Comparison of ENCODE assay signal across 7 mouse cellular contexts in genomic region chr17:35841076-35841950, GRCm38 (mm10). TPM values are rescaled to one million over a fixed set of nuclear protein-coding genes. Genes with fewer than 3 reads are reported as not detected.
DNase-seq lines count a peak whose midpoint lies in the region; ATAC-seq and TF ChIP-seq lines count a peak whose summit lies in the region.

TSS of gene Mdc1 (plus strand) at chr17:35841515.

- H3K9me3 ChIP-seq in embryonic facial prominence, embryonic 10.5 days, result no peaks in the 10 kb centered on the region
- H3K9me3 ChIP-seq in intestine, postnatal 0 days (ENCODE audit: control insufficient read depth), result no peaks in the 10 kb centered on the region
- H3K9me3 ChIP-seq in midbrain, embryonic 12.5 days, result no peaks in the 10 kb centered on the region

- H3K27ac ChIP-seq in embryonic facial prominence, embryonic 10.5 days (replicated peaks), result peak within 1 kb of the TSS; percentile 89
- H3K27ac ChIP-seq in intestine, postnatal 0 days (ENCODE audit: low read depth, low read length), result peak within 1 kb of the TSS; percentile 31
- peak within 1 kb of the TSS; percentile 68 for H3K27ac ChIP-seq in midbrain, embryonic 12.5 days (replicated peaks)
- H3K27ac ChIP-seq in small intestine, adult 2 months (ENCODE audit: insufficient read depth, low read depth, low read length), result peak within 1 kb of the TSS; percentile 52

- H3K4me1 ChIP-seq in embryonic facial prominence, embryonic 10.5 days, result peaks cover 20% of the 10 kb centered on the region
- H3K4me1 ChIP-seq in intestine, postnatal 0 days (replicated peaks; ENCODE audit: control insufficient read depth, insufficient read depth, low read length), result no peaks in the 10 kb centered on the region
- H3K4me1 ChIP-seq in midbrain, embryonic 12.5 days, result peaks cover 18% of the 10 kb centered on the region
- H3K4me1 ChIP-seq in small intestine, adult 2 months (ENCODE audit: control insufficient read depth, insufficient read depth, insufficient read length, low read length), result peaks cover 6% of the 10 kb centered on the region; the same call in 1 of the 2 replicates

- peak; percentile 79 for TF ChIP-seq POLR2A in small intestine, adult 2 months (IDR thresholded peaks at IDR 0.05; ENCODE audit: low read depth, low read length)

- intact Hi-C loops in left cerebral cortex, postnatal 4 days (cut with DNase I), result no loop called here

- under 1% methylated on average over 59 of the region's 59 CpGs for WGBS in embryonic facial prominence, embryonic 10.5 days
- WGBS in intestine, postnatal 0 days, result under 1% methylated on average over 59 of the region's 59 CpGs
- WGBS in midbrain, embryonic 12.5 days, result under 1% methylated on average over 59 of the region's 59 CpGs
- WGBS in small intestine, adult 2 months, result under 1% methylated on average over 59 of the region's 59 CpGs

- peak; percentile 58 for TF ChIP-seq CTCF in intestine, postnatal 0 days (IDR thresholded peaks at IDR 0.05; ENCODE audit: low read depth)
- no peak for TF ChIP-seq CTCF in small intestine, adult 2 months (IDR thresholded peaks at IDR 0.05; ENCODE audit: extremely low read depth, insufficient read length, insufficient replicate concordance, low read depth, low read length)

- peak within 1 kb of the TSS; percentile 62 for H3K4me2 ChIP-seq in intestine, postnatal 0 days (replicated peaks; ENCODE audit: low read depth)
- H3K4me2 ChIP-seq in midbrain, embryonic 12.5 days (replicated peaks), result peak within 1 kb of the TSS; percentile 69

- peak within 1 kb of the TSS; percentile 70 for H3K4me3 ChIP-seq in embryonic facial prominence, embryonic 10.5 days
- peak within 1 kb of the TSS; percentile 53 for H3K4me3 ChIP-seq in intestine, postnatal 0 days (ENCODE audit: low read depth, low read length)
- peak within 1 kb of the TSS; percentile 55 for H3K4me3 ChIP-seq in midbrain, embryonic 12.5 days
- peak within 1 kb of the TSS; percentile 73 for H3K4me3 ChIP-seq in small intestine, adult 2 months (ENCODE audit: low read depth, low read length)

- peak; percentile 98 for DNase-seq in adrenal gland, postnatal 10 days
- peak; percentile 99 for DNase-seq in embryonic facial prominence, embryonic 10.5 days (ENCODE audit: low spot score)
- peak; percentile 93 for DNase-seq in gonadal fat pad, adult 2 months (ENCODE audit: low read depth)
- DNase-seq in left cerebral cortex, postnatal 4 days, result peak; percentile 100

- peak; percentile 92 for ATAC-seq in intestine, postnatal 0 days
- peak; percentile 89 for ATAC-seq in midbrain, embryonic 12.5 days (ENCODE audit: low FRiP score, low read depth)

- H3K27me3 ChIP-seq in embryonic facial prominence, embryonic 10.5 days (replicated peaks; ENCODE audit: low read depth, poor library complexity, severe bottlenecking), result no peaks in the 10 kb centered on the region
- H3K27me3 ChIP-seq in intestine, postnatal 0 days (replicated peaks; ENCODE audit: control insufficient read depth, insufficient read depth, low read length), result no peaks in the 10 kb centered on the region
- no peaks in the 10 kb centered on the region for H3K27me3 ChIP-seq in midbrain, embryonic 12.5 days
- no peaks in the 10 kb centered on the region for H3K27me3 ChIP-seq in small intestine, adult 2 months (ENCODE audit: control insufficient read depth, insufficient read depth, low read length)

- H3K36me3 ChIP-seq in embryonic facial prominence, embryonic 10.5 days (replicated peaks), result peaks cover 33% of the 10 kb centered on the region
- peaks cover 6% of the 10 kb centered on the region for H3K36me3 ChIP-seq in intestine, postnatal 0 days (ENCODE audit: control insufficient read depth, insufficient read depth)
- H3K36me3 ChIP-seq in midbrain, embryonic 12.5 days, result peaks cover 22% of the 10 kb centered on the region
- H3K36me3 ChIP-seq in small intestine, adult 2 months (ENCODE audit: control insufficient read depth, insufficient read depth, low read length), result peaks cover 2% of the 10 kb centered on the region; the same call in 1 of the 2 replicates

- H3K9ac ChIP-seq in intestine, postnatal 0 days (ENCODE audit: low read depth, low read length), result peak within 1 kb of the TSS; percentile 35
- H3K9ac ChIP-seq in midbrain, embryonic 12.5 days (replicated peaks), result peak within 1 kb of the TSS; percentile 69

RNA-seq across cellular contexts. Expression of gene Mdc1, which starts in this region (rescaled TPM):
- 10 to 100 TPM; 21.9 to 27.1 TPM for total RNA-seq in adrenal gland, postnatal 10 days (2021)
- polyA plus RNA-seq in embryonic facial prominence, embryonic 10.5 days (2016; fragmentation: Nextera tagmentation; extraction: Ambion mirVana), result 18.4 and 21.2 TPM in 2 replicates
- polyA plus RNA-seq in gonadal fat pad, adult 2 months (2012; rRNA removed), result 8.2 and 10.0 TPM in 2 replicates
- 2.3 and 2.7 TPM in 2 replicates for polyA plus RNA-seq in intestine, postnatal 0 days (2015; fragmentation: Nextera tagmentation; extraction: Ambion mirVana)
- total RNA-seq in left cerebral cortex, postnatal 4 days (2021), result 10 to 100 TPM; 30.1 to 30.4 TPM
- polyA plus RNA-seq in midbrain, embryonic 12.5 days (2016; fragmentation: Nextera tagmentation; extraction: Ambion mirVana), result 19.1 and 20.3 TPM in 2 replicates
- polyA plus RNA-seq in small intestine, adult 2 months (2012; rRNA removed), result 1.7 and 3.2 TPM in 2 replicates

Comparison
In these comparisons a context has a peak if more than half of its experiments do, and no peak if none do; other contexts are left out.
1. Peak in every context shown above with its lines: DNase-seq, ATAC-seq, H3K4me3 ChIP-seq and H3K27ac ChIP-seq.
2. H3K27ac ChIP-seq: peak in every context shown above with its lines; median percentile 89 in embryonic facial prominence, embryonic 10.5 days; 68 in midbrain, embryonic 12.5 days; 52 in small intestine, adult 2 months; 31 in intestine, postnatal 0 days.